Mouse (Mus musculus): Measurements from ENCODE around the gene Gna15. TPM values are rescaled to one million over a fixed set of nuclear protein-coding genes. Genes with fewer than 3 reads are reported as not detected.

The Gna15 gene
- 0.73 and 0.84 TPM in 2 replicates for polyA plus RNA-seq (2014; fragmentation: Nextera tagmentation; extraction: Ambion mirVana)

DNA sequence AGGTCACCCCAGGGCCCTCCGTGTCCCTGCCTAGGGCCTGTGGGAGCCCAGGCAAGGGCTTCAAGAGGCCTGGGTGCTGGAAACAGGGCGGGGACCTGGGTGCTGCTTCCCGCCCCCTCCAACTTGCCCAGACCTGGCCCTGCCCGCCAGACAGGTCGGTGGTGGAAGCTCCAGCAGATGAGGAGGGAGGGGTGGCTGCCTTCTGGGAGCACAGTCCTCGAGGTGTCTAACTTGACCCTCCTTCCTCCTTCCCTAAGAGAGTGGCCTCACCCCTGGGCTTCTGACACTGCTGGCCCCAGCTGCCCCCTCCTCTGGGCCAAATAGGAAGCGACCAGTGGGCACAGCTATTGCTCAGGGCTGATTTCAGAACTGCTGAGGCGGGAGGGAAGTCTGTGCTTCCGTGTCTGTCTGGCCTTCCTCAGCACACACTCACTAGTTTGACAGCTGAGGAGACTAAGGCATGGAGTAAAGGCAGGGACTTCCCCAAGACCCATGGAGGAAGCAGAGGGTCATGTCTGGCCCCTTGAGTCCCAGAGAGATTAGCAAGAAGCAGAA lies at the start of gene Gna15:
TSS of gene Gna15 (minus strand) at position 175 of the 555 bp plus-strand sequence.
- Histone ChIP-seq H3K36me3 (ENCODE audit: control insufficient read depth, insufficient read depth, low read length) (0 out of 2 replicates have a peak, but pooled peaks cover 4% of the 10 kb centered on the region), H3K27me3 (replicated peaks; ENCODE audit: control insufficient read depth, insufficient read depth, low read length) (no peaks in the 10 kb centered on the region), H3K4me3 (ENCODE audit: low read depth, low read length) (no peak within 1 kb of the TSS), H3K27ac (ENCODE audit: low read depth) (no peak within 1 kb of the TSS), H3K4me1 (replicated peaks; ENCODE audit: control insufficient read depth, insufficient read depth, low read length) (peaks cover 7% of the 10 kb centered on the region), H3K9ac (ENCODE audit: low read length) (0 out of 2 replicates have a peak within 1 kb of the TSS, but pooled peaks have one; percentile 16), H3K4me2 (ENCODE audit: low read length) (0 out of 2 replicates have a peak within 1 kb of the TSS, but pooled peaks have one; percentile 16), H3K9me3 (ENCODE audit: control insufficient read depth, low read length) (no peaks in the 10 kb centered on the region)
- no peak for ATAC-seq (replicated peaks; ENCODE audit: low FRiP score, low TSS enrichment, low read depth)
- 18% methylated on average over 9 of the region's 9 CpGs for WGBS
- no peak for DNase-seq (ENCODE audit: low spot score)

DNA sequence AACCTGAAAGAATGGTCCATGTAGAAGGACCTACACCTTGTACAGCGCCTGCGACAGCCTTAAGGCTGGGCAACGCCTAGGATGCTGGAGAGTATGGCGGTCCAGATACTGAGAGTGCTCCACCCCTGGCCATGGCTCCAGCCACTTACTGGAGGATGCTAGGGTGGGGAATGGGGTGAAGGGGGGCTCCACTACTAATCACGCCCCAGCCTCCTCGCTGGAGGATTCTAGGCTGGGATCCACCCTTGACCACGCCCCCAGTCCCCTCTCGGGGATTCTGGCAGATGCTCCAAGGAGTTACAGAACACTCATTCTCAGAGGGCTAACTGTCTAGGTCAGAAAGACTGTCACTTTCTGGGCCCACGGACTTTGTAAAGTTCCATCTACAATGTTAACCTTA lies 49.0 kb upstream of the Gna15 start:
- ATAC-seq (replicated peaks; ENCODE audit: low FRiP score, low TSS enrichment, low read depth) (no peak), DNase-seq (ENCODE audit: low spot score) (no peak)
- peak overlapping the region; percentile 80; the same call in 1 of the 2 replicates for H3K4me2 ChIP-seq (ENCODE audit: low read length)
- peaks cover 13% of the 10 kb centered on the region for H3K27me3 ChIP-seq (replicated peaks; ENCODE audit: control insufficient read depth, insufficient read depth, low read length)
- no peaks in the 10 kb centered on the region for H3K36me3 ChIP-seq (ENCODE audit: control insufficient read depth, insufficient read depth, low read length)
- H3K9me3 ChIP-seq (ENCODE audit: control insufficient read depth, low read length) = no peaks in the 10 kb centered on the region
- H3K4me3 ChIP-seq (ENCODE audit: low read depth, low read length) = no peak overlapping the region
- 7% methylated on average over 9 of the region's 9 CpGs for WGBS
- H3K9ac ChIP-seq (ENCODE audit: low read length) = no peak overlapping the region
- H3K27ac ChIP-seq (ENCODE audit: low read depth) = no peak overlapping the region
- H3K4me1 ChIP-seq (replicated peaks; ENCODE audit: control insufficient read depth, insufficient read depth, low read length) = peaks cover 53% of the 10 kb centered on the region

DNA sequence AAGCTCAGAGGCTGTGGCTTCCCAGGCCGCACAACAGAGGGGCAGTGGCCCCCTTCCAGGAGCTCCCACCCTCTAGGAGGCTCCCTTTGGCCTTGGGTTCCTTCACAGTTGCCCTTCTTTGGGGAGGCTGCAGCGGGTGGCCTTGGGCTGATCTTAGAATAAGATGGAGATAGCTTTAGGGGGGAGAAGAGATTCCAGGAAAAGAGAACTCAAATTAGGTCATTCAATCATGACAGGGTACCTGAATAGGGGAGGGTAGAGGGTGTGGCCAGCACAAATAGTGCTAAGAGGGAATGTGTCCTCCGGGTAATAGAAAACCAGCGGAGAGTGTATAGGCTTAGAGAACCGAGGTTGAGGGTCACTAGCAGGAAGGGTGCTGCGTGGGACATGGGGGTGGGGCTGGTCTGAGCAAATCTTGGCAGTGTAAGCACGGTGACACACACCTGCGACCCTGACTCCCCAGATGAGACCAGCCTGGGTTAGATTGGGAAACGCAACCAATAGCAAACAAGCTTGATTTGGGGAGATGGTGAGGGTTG lies 48.2 kb upstream of the Gna15 start:
- no peak for DNase-seq (ENCODE audit: low spot score)
- Histone ChIP-seq H3K4me2 (ENCODE audit: low read length) (peak overlapping the region; percentile 80), H3K27ac (ENCODE audit: low read depth) (peak overlapping the region; percentile 64), H3K27me3 (replicated peaks; ENCODE audit: control insufficient read depth, insufficient read depth, low read length) (peaks cover 13% of the 10 kb centered on the region), H3K4me3 (ENCODE audit: low read depth, low read length) (peak overlapping the region; percentile 48), H3K9me3 (ENCODE audit: control insufficient read depth, low read length) (no peaks in the 10 kb centered on the region), H3K36me3 (ENCODE audit: control insufficient read depth, insufficient read depth, low read length) (no peaks in the 10 kb centered on the region), H3K9ac (ENCODE audit: low read length) (0 out of 2 replicates have a peak overlapping the region, but pooled peaks have one; percentile 17), H3K4me1 (replicated peaks; ENCODE audit: control insufficient read depth, insufficient read depth, low read length) (peaks cover 58% of the 10 kb centered on the region)
- ATAC-seq (replicated peaks; ENCODE audit: low FRiP score, low TSS enrichment, low read depth) = no peak
- WGBS = 9% methylated on average over 9 of the region's 9 CpGs

DNA sequence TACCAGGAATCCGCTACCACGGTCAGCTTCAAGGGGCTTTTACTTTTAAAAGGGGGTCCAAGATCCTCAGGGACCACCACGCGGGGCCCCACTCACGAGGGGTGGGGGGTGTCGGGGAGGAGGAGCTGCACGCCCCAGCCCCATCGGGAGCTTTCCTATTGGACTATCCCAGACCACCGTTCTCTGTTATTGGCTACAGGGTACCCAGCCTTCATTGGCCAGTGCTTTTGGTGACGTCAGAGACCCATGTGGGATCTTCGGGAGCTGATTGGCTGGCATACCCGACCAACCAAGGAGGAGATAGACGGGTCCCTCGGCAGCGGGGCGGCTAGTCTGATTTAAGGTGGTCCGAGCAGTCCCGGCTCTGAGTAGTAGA lies 47.5 kb upstream of the Gna15 start:
- Histone ChIP-seq H3K4me3 (ENCODE audit: low read depth, low read length) (peak overlapping the region; percentile 48), H3K4me2 (ENCODE audit: low read length) (peak overlapping the region; percentile 80), H3K27ac (ENCODE audit: low read depth) (peak overlapping the region; percentile 86), H3K27me3 (replicated peaks; ENCODE audit: control insufficient read depth, insufficient read depth, low read length) (peaks cover 10% of the 10 kb centered on the region), H3K36me3 (ENCODE audit: control insufficient read depth, insufficient read depth, low read length) (peaks cover 5% of the 10 kb centered on the region), H3K9me3 (ENCODE audit: control insufficient read depth, low read length) (no peaks in the 10 kb centered on the region), H3K4me1 (replicated peaks; ENCODE audit: control insufficient read depth, insufficient read depth, low read length) (peaks cover 58% of the 10 kb centered on the region), H3K9ac (ENCODE audit: low read length) (peak overlapping the region; percentile 36; the same call in 1 of the 2 replicates)
- ATAC-seq (replicated peaks; ENCODE audit: low FRiP score, low TSS enrichment, low read depth) (peak; percentile 88), DNase-seq (ENCODE audit: low spot score) (peak; percentile 95)
- under 1% methylated on average over 18 of the region's 18 CpGs for WGBS

DNA sequence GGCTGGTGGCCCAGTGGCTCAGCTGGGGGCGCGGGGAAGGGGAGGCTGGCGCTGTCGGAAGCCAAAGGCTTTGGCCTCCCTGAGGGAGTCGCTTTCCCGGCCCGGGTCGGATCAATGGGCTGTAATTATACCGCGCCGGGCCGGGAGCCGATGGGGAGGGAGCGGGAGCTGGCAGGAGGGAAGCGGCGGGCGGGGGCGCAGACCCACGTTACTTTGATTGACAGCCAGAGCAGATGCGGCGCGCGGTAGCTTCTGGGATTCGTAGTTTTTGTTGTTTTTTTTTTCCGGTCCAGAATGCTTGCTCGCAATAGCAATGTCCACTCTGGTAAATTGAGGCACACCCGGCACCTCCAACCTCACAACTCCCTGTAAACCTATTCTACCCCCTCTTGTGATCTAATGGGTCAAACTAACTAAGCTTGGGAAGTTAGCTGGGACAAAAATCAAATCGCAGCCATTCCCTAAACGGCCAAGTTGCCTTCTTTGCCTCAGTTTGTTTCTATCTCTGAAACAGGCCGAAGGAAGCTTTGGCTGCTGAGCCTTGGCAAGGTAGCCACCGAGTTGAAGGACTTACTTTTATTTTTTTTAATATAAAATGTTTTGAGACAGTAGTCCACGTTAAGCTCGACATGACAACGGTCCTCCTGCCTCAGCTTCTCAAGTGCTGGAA lies 46.9 kb upstream of the Gna15 start:
- peak overlapping the region; percentile 36; the same call in 1 of the 2 replicates for H3K9ac ChIP-seq (ENCODE audit: low read length)
- ATAC-seq (replicated peaks; ENCODE audit: low FRiP score, low TSS enrichment, low read depth) = peak; percentile 50
- H3K27me3 ChIP-seq (replicated peaks; ENCODE audit: control insufficient read depth, insufficient read depth, low read length) = peaks cover 5% of the 10 kb centered on the region; the same call in 1 of the 2 replicates
- DNase-seq (ENCODE audit: low spot score) = peak; percentile 97
- peak overlapping the region; percentile 80 for H3K4me2 ChIP-seq (ENCODE audit: low read length)
- H3K9me3 ChIP-seq (ENCODE audit: control insufficient read depth, low read length) = no peaks in the 10 kb centered on the region
- peak overlapping the region; percentile 48 for H3K4me3 ChIP-seq (ENCODE audit: low read depth, low read length)
- H3K36me3 ChIP-seq (ENCODE audit: control insufficient read depth, insufficient read depth, low read length) = peaks cover 10% of the 10 kb centered on the region
- peaks cover 56% of the 10 kb centered on the region for H3K4me1 ChIP-seq (replicated peaks; ENCODE audit: control insufficient read depth, insufficient read depth, low read length)
- under 1% methylated on average over 30 of the region's 34 CpGs for WGBS
- H3K27ac ChIP-seq (ENCODE audit: low read depth) = peak overlapping the region; percentile 86

DNA sequence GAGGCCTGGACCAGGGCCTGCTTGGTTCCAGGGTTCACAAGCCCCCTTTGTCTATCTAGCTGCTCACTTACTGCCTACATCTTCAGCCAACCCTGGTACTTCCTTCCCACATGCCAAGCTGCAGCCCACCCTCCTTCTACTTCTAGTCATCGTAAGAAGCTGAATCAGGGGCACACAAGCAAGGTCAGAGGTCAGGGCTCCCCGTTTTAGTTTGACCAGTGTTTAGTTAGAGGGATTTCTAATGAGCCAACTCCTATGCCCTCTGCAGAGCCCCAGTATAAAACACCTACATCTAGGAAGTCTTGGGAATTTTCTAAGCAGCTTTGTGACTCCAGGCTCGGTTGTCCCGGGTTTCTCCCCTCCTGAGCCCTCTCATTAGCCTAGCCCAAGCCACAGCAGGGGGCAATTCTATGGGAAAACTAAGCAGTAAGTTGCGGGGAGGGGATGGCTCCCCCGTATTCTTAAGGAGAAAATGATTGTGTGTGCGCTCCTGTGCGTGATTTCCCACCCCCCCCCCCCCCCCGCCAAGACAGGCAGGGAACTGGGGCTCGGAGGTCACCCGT lies 46.3 kb upstream of the Gna15 start:
- peaks cover 17% of the 10 kb centered on the region for H3K36me3 ChIP-seq (ENCODE audit: control insufficient read depth, insufficient read depth, low read length)
- H3K4me2 ChIP-seq (ENCODE audit: low read length) = peak overlapping the region; percentile 80
- peak overlapping the region; percentile 18; the same call in 1 of the 2 replicates for H3K9ac ChIP-seq (ENCODE audit: low read length)
- H3K9me3 ChIP-seq (ENCODE audit: control insufficient read depth, low read length) = no peaks in the 10 kb centered on the region
- 3% methylated on average over 8 of the region's 11 CpGs for WGBS
- peak overlapping the region; percentile 48 for H3K4me3 ChIP-seq (ENCODE audit: low read depth, low read length)
- ATAC-seq (replicated peaks; ENCODE audit: low FRiP score, low TSS enrichment, low read depth) (no peak), DNase-seq (ENCODE audit: low spot score) (peak; percentile 65)
- peaks cover 50% of the 10 kb centered on the region for H3K4me1 ChIP-seq (replicated peaks; ENCODE audit: control insufficient read depth, insufficient read depth, low read length)
- H3K27ac ChIP-seq (ENCODE audit: low read depth) = peak overlapping the region; percentile 86
- 0 out of 2 replicates have a peak, but pooled peaks cover 3% of the 10 kb centered on the region for H3K27me3 ChIP-seq (replicated peaks; ENCODE audit: control insufficient read depth, insufficient read depth, low read length)

DNA sequence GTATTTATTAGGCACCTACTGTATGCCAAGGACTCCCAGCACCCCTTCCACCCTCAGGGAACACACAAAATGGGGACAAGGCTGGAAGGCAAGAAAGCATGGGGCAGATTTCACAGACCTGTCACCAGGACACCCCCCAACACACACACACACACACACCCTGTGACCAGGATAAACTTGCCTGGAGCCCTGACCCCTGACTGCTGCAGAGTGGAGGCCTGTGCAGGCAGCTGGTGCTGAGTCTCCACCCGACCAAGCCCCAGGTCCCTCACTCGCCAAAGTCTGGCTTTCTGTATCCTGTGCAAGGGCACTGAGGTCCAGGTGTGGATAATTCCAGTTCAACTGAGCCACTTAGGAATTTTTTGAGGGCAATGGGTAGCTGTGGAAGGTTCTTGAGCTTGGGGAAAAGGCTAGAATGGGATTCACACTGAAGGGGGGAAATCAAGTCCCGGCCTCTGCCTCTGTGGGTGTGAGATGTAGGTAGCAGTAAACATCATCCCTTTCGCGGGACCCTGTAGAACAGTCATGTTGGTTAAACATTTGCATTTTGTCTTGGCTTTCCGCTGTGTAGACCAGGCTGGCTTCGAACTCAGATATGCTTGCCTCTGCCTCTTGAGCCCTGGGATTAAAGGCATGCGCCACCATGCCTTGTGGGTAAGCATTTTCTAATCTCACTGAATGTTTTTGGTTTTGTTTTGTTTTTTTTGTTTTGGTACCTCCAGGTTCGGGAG lies 45.6 kb upstream of the Gna15 start:
- H3K9me3 ChIP-seq (ENCODE audit: control insufficient read depth, low read length) = no peaks in the 10 kb centered on the region
- H3K27me3 ChIP-seq (replicated peaks; ENCODE audit: control insufficient read depth, insufficient read depth, low read length) = 0 out of 2 replicates have a peak, but pooled peaks cover 3% of the 10 kb centered on the region
- no peak for ATAC-seq (replicated peaks; ENCODE audit: low FRiP score, low TSS enrichment, low read depth)
- H3K4me2 ChIP-seq (ENCODE audit: low read length) = no peak overlapping the region; the same call in 1 of the 2 replicates
- peaks cover 49% of the 10 kb centered on the region for H3K4me1 ChIP-seq (replicated peaks; ENCODE audit: control insufficient read depth, insufficient read depth, low read length)
- 65% methylated on average over 9 of the region's 9 CpGs for WGBS
- no peak overlapping the region for H3K9ac ChIP-seq (ENCODE audit: low read length)
- no peak overlapping the region for H3K4me3 ChIP-seq (ENCODE audit: low read depth, low read length)
- peaks cover 23% of the 10 kb centered on the region for H3K36me3 ChIP-seq (ENCODE audit: control insufficient read depth, insufficient read depth, low read length)
- peak overlapping the region; percentile 86 for H3K27ac ChIP-seq (ENCODE audit: low read depth)
- peak; percentile 62 for DNase-seq (ENCODE audit: low spot score)
